Mouse (Mus musculus): ENCODE measurements around the gene Col6a3.

Gene Col6a3

DNA sequence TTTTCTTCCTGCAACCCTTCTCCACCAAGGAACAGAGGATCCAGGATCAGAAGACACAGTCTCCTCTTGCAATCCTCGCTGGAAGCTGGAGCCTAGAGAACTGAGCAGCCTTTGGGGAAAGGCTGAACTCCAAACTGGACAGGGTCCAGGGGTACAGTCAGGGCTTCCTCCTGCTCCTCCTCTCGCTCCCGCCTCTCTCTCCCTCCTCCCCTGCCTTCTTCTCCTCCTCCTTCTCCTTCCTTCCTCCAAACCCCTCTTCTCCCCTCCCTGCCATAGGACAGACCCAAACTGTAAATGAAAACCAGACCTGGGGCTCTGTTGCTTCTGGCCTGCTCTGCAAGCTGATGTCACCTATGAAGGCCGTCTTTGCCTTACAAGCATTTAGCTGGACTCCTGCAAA, at the start of gene Col6a3:
Gene Col6a3, minus strand, starts transcription at position 136 of the 400 bp plus-strand sequence.
- DNase-seq (ENCODE audit: extremely low read depth, low read depth) = no peak

GRCm38 (mm10) chr1:90885771-90886460, 42.1 kb upstream of the Col6a3 start:
- DNase-seq (ENCODE audit: extremely low read depth, low read depth) = no peak

- DNase-seq (ENCODE audit: extremely low read depth, low read depth) = no peak
Measured at GRCm38 (mm10) chr1:90876486-90877270, 32.9 kb upstream of the Col6a3 start.

DNA sequence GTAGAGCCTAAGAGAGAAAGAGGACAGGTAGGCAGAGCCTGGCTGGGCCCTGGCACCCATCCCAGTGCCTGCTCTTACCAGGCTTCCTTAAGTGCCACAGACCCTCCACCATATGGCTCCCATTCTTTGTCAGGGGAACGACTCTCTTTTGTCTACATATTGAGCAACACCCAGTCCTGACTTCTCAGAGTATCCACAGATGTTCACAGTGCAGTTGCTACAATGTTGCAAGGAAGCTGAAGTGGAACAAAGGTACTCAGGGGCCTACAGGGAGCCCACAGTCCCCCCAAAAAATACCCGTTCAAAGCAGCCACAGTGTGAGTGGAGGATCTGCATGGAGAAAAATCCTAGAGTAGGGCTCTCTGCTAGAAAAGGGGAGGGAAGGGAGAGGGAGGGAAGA, 32.2 kb upstream of the Col6a3 start:
- DNase-seq (ENCODE audit: extremely low read depth, low read depth) = no peak

DNA sequence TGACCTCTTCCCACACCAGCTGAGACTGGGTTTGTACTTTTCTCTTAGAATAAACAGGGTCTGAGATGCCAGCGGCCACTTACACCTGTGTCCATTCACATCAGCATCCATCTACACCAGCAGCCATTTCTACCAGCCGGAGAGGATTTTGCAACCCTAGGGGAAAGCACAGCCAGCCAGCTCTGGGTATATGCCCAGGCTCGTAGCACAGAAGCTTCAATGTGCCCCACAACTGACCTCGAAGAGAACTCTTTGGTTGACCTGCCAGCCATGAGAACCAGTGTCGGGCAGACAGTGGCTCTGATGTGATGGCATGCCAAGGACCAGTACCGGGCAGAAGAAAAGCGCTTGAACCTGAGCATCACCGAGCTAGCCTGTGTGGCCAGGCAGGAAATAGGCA, 31.6 kb upstream of the Col6a3 start:
- no peak for DNase-seq (ENCODE audit: extremely low read depth, low read depth)

DNA sequence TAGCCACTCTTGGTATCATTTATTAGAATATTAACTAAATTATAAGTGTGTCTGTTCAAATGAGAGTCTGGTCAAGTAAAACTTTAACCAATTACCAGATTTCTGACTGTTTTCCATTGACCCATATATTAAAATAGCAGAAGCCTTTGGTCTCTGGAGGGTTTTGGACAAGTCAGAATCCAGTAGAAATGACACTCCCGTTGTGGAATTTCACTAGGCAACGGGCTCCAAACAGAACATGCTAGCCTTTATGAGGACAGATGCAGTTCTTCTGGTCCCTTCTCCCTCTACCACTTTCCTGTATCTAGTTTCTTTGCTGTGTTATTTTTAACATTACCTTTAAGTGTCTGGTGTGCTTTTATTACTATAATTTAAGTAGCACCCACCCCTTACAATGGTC, 26.8 kb upstream of the Col6a3 start:
- DNase-seq (ENCODE audit: extremely low read depth, low read depth) = no peak

GRCm38 (mm10) chr1:90866734-90867133, 23.0 kb upstream of the Col6a3 start:
- no peak for DNase-seq (ENCODE audit: extremely low read depth, low read depth)

- DNase-seq (ENCODE audit: extremely low read depth, low read depth) = no peak
Measured at GRCm38 (mm10) chr1:90855880-90856279, 12.1 kb upstream of the Col6a3 start.

GRCm38 (mm10) chr1:90849836-90850235, 6.1 kb upstream of the Col6a3 start:
- DNase-seq (ENCODE audit: extremely low read depth, low read depth) = no peak

- no peak for DNase-seq (ENCODE audit: extremely low read depth, low read depth)
Measured at GRCm38 (mm10) chr1:90845206-90845605, 1.4 kb upstream of the Col6a3 start.

- DNase-seq (ENCODE audit: extremely low read depth, low read depth) = no peak
Measured at GRCm38 (mm10) chr1:90842789-90843587, 783 bp downstream of the Col6a3 start.

DNA sequence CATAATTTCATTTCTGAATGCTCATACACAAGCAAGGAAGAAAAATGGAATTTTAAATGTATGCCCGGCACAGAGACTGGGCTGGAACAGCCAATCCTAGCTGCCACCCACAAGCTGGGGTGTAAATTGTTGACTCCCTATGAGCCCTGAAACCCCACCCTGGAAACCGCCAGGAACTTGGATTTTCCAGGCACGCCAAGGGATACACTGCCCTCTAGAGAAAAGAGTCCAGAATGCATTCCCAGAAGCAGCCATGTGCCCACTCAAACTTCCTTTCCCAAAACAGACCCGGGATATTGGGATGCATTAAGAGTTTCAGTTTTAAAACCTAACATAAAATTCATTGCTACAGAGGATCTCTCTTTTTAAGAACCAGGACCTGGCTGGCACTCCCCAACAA, 3.5 kb downstream of the Col6a3 start:
- no peak for DNase-seq (ENCODE audit: extremely low read depth, low read depth)

DNA sequence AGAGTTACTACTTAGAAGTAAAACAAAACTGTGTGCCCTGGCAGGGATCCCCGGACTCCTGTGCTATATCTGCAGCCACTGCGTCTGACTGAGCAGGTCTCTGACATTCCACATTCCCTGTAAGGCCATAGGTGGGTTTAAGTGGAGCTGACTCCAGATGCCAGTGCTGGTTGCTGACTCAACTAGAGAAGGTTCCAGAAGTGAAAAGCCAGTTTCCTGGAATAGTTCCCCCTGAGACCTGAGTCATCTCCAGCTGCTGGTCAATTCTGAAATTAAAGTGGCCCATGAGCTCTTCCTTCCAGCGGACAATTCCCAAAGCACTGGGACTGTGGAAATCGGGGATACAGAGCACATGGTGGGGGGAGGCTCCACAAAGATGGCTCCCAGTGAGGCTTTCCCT, 5.1 kb downstream of the Col6a3 start:
- DNase-seq (ENCODE audit: extremely low read depth, low read depth) = no peak

DNA sequence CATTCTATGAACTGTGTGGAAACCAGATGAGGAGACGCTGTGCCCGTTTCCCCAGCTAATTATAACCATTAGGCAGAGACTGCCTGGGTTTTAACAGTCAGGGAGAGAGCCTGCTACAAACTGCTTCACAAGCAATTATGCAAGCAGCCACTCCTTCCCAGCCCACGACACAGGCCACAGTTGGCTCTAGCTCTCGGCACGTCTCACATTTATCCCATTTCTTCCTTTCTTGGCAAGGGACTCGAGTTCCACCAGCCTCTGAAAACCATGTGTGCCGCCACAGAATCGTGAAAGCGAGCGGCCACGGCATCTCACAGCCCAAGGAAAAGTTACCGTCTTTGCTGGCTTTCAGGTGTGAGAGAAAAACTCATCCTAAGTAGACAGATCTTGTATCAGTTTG, 5.5 kb downstream of the Col6a3 start:
- no peak for DNase-seq (ENCODE audit: extremely low read depth, low read depth)

- DNase-seq (ENCODE audit: extremely low read depth, low read depth) = no peak
Measured at GRCm38 (mm10) chr1:90836178-90836740, 7.5 kb downstream of the Col6a3 start.

DNA sequence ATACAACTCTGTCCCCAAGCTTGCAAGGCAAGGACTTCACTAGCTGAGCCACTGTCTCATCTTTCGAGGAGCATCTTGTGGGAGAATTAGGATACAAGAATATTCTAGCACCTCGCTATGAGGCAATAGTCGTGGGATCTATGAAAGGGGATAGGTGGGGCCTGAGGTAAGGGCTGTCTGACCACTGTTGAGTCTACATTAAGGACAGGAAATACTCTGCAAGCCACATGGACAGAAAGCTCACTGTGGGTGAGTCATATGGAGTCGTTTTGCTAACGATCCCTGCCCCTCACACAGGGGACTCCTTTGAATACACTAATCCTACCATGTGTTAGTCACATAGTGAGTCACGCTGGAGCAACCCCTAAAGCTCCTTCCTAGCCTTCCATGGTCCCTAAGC, 9.1 kb downstream of the Col6a3 start:
- no peak for DNase-seq (ENCODE audit: extremely low read depth, low read depth)

- DNase-seq (ENCODE audit: extremely low read depth, low read depth) = no peak
Measured at GRCm38 (mm10) chr1:90830006-90830405, 13.8 kb downstream of the Col6a3 start.

- no peak for DNase-seq (ENCODE audit: extremely low read depth, low read depth)
Measured at GRCm38 (mm10) chr1:90813226-90813625, 30.5 kb downstream of the Col6a3 start.

- DNase-seq (ENCODE audit: extremely low read depth, low read depth) = no peak
Measured at GRCm38 (mm10) chr1:90808930-90809329, 34.8 kb downstream of the Col6a3 start.

- no peak for DNase-seq (ENCODE audit: extremely low read depth, low read depth)
Measured at GRCm38 (mm10) chr1:90803104-90803503, 40.7 kb downstream of the Col6a3 start.

DNA sequence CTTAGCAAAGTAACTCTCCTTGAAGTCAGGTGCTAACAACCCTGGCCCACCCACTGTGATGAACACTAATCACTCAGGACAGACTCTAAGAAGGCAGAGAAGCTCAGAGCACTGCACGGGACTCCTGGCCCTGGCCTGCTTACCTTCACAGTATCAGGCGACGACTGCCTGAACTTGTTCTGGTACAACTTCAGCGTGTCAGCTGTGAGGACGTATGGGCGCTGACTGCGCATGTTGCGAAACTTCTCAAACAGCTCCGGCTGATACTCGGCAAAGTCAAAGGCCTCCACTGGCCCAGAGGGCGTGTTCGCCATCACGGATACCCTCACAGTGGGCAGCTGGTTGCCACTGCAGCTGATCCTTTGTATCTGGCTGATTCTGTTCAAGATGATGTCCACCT, 42.7 kb downstream of the Col6a3 start:
- DNase-seq (ENCODE audit: extremely low read depth, low read depth) = no peak

- DNase-seq (ENCODE audit: extremely low read depth, low read depth) = no peak
Measured at GRCm38 (mm10) chr1:90800466-90800865, 43.3 kb downstream of the Col6a3 start.

Measured in MEL-GATA-1-ER (cell line).